Mouse (Mus musculus) E14TG2a.4 (cell line): ENCODE measurements around the gene Cpne7.

ENCODE experiments used
- CTCF ChIP-seq: conservative IDR thresholded peaks from 2 replicates; pipeline ENCODE4 v1.5.1; 2014; ENCODE audit warnings: low read length
- NANOG ChIP-seq: IDR thresholded peaks from 2 replicates; pipeline ENCODE4 v1.6.1; 2014; ENCODE audit warnings: borderline replicate concordance, low read length, mixed read lengths
- POU5F1 ChIP-seq: IDR thresholded peaks from 2 replicates; pipeline ENCODE4 v1.6.1; 2014; ENCODE audit warnings: low read length, borderline replicate concordance

DNA sequence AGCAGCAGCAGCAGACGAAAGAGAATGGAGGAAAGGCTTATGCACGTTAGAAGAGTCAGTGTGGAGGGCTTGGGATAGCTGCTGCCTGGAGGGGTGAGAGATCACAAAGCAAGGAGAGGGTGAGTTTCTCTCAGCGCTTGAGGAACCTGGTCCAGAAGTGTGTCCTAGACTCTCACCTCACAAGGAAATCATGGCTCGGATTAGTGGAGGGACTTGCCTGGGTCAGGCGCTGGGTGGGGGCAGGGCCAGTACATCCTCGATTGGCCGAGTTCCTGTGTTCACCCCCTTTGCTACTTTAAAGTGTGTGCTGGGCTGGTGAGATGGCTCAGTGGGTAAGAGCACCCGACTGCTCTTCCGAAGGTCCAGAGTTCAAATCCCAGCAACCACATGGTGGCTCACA, 18.6 kb downstream of the Cpne7 start:
- no peak for TF ChIP-seq CTCF
- no peak for TF ChIP-seq NANOG
- TF ChIP-seq POU5F1, result no peak
